Mouse (Mus musculus) small intestine, adult 2 months (tissue): ENCODE results near the gene Abraxas2.

Experiments used
- CTCF ChIP-seq: fragments of 200-500 bp; IDR thresholded peaks from 2 replicates; pipeline ENCODE4 v1.5.1; 2012; ENCODE audit warnings: low read depth, mild to moderate bottlenecking, control low read depth, inconsistent platforms, low read length, moderate library complexity, mixed read lengths; ENCODE audit not compliant: insufficient replicate concordance, insufficient read length; ENCODE audit errors: extremely low read depth
- POLR2A ChIP-seq: fragments of 200-500 bp; IDR thresholded peaks from 2 replicates; pipeline ENCODE4 v1.6.1; 2012; ENCODE audit warnings: low read depth, mild to moderate bottlenecking, control low read depth, inconsistent platforms, low read length, moderate library complexity

GRCm38 (mm10) chr7:132814089-132814450 lies 45.0 kb upstream of the Abraxas2 start:
- TF ChIP-seq CTCF (no peak), POLR2A (no peak)
